8 mouse cellular contexts compared by ENCODE assay signal in the genomic region with DNA sequence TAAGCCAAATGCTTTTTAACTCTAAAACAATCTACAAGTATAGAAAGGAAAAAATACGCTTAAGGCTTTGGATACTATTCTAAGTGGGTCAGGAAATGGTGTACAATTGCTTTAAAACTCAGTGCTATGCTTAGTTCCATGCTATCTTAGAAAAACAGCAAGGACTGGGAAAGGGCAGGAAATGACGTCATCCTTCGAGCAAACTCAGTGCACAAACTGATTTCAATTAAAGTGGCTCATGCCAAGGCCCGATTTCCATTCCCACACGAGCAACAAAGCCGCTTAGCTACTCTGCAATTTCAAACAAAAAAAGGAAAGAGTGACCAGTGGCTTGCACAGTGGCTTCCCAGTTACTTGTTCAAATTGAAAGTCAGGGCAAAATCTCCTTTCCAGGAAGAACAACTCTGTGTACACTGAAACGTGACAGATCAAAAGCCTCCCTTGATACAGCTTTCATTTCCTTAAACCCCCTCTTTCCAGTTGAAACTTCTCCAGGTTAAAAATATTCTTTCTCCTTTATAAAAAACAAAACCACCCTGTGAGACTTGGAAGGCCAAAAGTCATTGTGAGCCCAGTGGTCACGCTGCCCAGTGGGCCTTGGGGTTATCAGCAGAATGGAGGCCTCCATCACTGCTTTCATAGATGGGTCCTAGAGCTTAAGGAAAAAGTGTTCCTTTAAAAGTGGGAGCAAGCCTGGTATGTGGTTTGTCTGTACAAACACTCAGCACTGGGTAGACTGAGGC. TPM values are rescaled to one million over a fixed set of nuclear protein-coding genes. Genes with fewer than 3 reads are reported as not detected.
A peak's percentile ranks its signal among the peaks of the same experiment; 100 is the strongest.
DNase-seq lines count a peak whose midpoint lies in the region; ATAC-seq lines count a peak whose summit lies in the region.

No protein-coding gene starts in this region.

- intact Hi-C loops in heart, postnatal 25 days (cut with DNase I) = loop anchor here (2.0 to 5.0 kb wide), 3 partner anchors 14 to 68 kb away; partner anchors contain the start of genes Fbn1 and Gm9913

- DNase-seq in adrenal gland, postnatal 36 days = peak; percentile 9 to 20
- no peak for DNase-seq in adrenal gland, postnatal 25 days
- peak; percentile 4 for DNase-seq in retina, postnatal 1 day
- DNase-seq in retina, embryonic 14.5 days (ENCODE audit: low spot score) = no peak
- DNase-seq in heart, postnatal 25 days (ENCODE audit: low spot score) = peak; percentile 67
- DNase-seq in lung, postnatal 25 days (ENCODE audit: low spot score) = peak; percentile 62

- no peak for ATAC-seq in activated CD4-positive, CD25-positive, alpha-beta regulatory T cell, adult 4 months
- no peak for ATAC-seq in cerebellum, adult (ENCODE audit: insufficient number of reproducible peaks, low FRiP score, low TSS enrichment)

RNA-seq across cellular contexts. Expression of gene Gm9913, which starts 34.2 kb away (rescaled TPM):
- not detected for total RNA-seq in adrenal gland, postnatal 36 days (2021)
- not detected in 2 replicates for total RNA-seq in adrenal gland, postnatal 25 days (2021)
- total RNA-seq in heart, postnatal 25 days (2021) = under 1 TPM; 0.08 to 0.42 TPM
- not detected for polyA plus RNA-seq in activated CD4-positive, CD25-positive, alpha-beta regulatory T cell, adult 4 months (2017; shearing (Covaris generic))

RNA-seq across cellular contexts. Expression of gene Fbn1, which starts 37.1 kb away (rescaled TPM):
- 10 to 100 TPM; 45.1 to 84.3 TPM for total RNA-seq in adrenal gland, postnatal 36 days (2021)
- total RNA-seq in adrenal gland, postnatal 25 days (2021) = 26.3 and 28.8 TPM in 2 replicates
- 10 to 100 TPM; 74.5 to 83.0 TPM for total RNA-seq in heart, postnatal 25 days (2021)
- not detected for polyA plus RNA-seq in activated CD4-positive, CD25-positive, alpha-beta regulatory T cell, adult 4 months (2017; shearing (Covaris generic))

Comparison
In these comparisons a context has a peak if more than half of its experiments do, and no peak if none do; other contexts are left out.
1. DNase-seq: peak in adrenal gland, postnatal 36 days (2 of 2), retina, postnatal 1 day (single experiment), heart, postnatal 25 days (single experiment) and lung, postnatal 25 days (single experiment); none in adrenal gland, postnatal 25 days (single experiment) and retina, embryonic 14.5 days (single experiment).